Mouse (Mus musculus) layer of hippocampus, postnatal 25 days (tissue): ENCODE measurements around the gene Vmn1r49. TPM values are rescaled to one million over a fixed set of nuclear protein-coding genes. Genes with fewer than 3 reads are reported as not detected.
"Not testable (repeated sequence)": the region's sequence is repeated elsewhere in the genome, so short reads cannot be mapped to it uniquely, and the experiment has no call there.

Experiments used
- DNase-seq, 2 experiments: peaks; one replicate each; pipeline ENCODE4 v3.0.0; 2022; ENCODE audit warnings: mixed read lengths in 2 of 2, low spot score in 1 of 2; ENCODE audit errors: extremely low spot score in 1 of 2
- total RNA-seq, 2 experiments: library from RNA; stranded (reverse); gene quantifications; 2 replicates each; pipeline ENCODE4 v1.2.3; 2021

Vmn1r49 gene
- total RNA-seq: not detected

DNA sequence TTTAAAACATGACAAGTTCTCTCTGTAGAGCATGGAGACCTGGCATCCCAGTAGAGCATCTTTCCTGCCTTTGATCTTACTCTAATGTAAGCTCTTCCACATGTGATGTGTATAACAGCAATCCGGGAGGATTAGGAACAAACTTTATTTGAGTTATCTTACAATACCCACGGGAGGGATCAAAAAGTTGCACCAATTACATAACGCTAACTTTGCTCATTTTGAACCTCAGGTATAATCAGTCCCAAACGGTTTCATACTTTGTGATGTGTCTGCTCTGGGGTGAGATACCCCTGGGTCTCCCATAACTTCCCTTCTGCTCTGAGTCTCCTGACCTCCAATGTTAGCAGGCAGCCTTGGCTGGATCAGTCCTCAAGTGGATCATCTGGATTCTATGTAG is at the start of gene Vmn1r49:
TSS of gene Vmn1r49 (minus strand) at position 101 of the 400 bp plus-strand sequence.
- DNase-seq: no peak

DNA sequence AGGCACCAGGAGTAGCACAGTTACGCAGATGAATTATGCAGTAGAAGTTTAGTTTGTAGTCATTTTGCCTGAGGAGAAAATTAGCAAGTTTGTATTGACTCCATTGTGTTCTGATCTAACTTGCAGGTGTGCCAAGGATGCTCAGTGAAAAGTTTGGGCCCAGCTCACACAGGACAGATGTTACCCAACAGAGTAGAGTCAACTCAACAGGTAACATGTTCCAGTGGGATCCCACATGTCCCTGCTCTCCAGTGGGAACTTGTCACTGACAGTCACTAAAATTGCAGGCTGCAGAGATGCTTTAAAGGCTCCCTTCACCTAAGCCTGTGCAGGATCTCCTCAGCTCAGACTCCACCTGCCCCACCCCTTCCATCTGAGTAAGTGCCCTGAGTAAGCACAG is 44.0 kb upstream of the Vmn1r49 start, which contains the start of gene Vmn1r51:
TSS of gene Vmn1r51 (plus strand) at position 301 of the 400 bp plus-strand sequence.
- DNase-seq: not testable (repeated sequence)

DNA sequence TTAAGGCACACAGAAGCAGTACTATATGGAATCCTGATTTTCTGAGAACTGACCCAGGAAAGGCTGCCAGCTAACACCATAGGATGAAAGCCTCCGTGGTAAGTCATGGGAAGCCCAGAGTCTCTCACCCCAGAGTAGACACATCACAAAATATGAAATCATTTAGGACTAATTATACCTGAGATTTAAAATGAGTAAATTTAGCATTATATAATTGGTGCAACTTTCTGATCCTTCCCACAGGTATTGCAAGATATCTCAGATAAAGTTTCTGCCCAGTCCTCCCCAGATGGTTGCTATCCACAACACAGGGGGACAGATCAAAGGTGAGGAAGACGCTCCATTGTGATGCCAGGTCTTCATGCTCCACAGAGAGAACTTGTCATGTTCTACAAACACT is 22.8 kb upstream of the Vmn1r49 start, which contains the start of gene Vmn1r50:
TSS of gene Vmn1r50 (plus strand) at position 301 of the 400 bp plus-strand sequence.
- no peak for DNase-seq

DNA sequence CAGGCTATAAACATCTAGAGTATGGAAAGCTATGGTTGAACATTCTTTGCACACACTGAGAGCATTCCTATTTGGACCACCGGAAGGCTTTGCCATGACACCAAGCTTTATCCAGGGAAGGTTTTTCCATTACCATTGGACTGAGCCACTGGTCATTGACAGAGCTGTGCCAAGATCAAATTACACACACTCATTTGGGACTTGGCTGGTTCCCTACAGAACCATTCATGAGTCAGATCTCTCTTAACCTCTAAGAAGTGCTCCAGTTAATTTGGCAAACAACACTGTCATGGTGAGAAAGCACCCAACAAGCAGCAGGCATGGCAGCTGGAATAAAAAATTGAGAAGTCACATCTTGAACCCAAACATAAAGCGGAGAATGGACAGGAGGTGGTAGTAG is 22.3 kb upstream of the Vmn1r49 start:
- no peak for DNase-seq

DNA sequence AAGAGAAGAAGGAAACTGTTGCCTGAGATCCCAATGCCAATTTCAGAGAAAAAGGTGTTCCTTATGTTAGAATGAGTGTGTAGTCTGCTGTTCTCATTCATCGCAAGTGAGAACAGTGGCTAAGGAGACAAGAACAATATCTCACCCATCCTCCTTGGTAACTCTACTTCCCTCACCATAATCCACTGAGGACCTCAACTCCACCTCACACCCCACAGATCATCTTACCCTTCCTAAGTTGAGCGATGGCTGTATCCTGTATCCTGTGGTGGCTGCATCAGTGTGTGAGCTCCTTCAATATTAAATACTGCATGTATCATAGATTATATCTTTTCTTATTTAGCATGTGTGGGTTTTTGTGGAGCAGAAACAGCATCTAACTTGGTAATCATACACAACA is 41.6 kb downstream of the Vmn1r49 start, which contains the start of gene Vmn1r48:
TSS of gene Vmn1r48 (minus strand) at position 101 of the 400 bp plus-strand sequence.
- not testable (repeated sequence) for DNase-seq

Other genes starting within 250 kb of the Vmn1r49 start
- gene Vmn1r42, start 202.1 kb downstream of the Vmn1r49 start, total RNA-seq: not detected
- gene Vmn1r43, start 202.1 kb downstream of the Vmn1r49 start, total RNA-seq: not detected
- not detected for gene Vmn1r44, start 194.8 kb downstream of the Vmn1r49 start, total RNA-seq
- not detected for gene Vmn1r45, start 137.9 kb downstream of the Vmn1r49 start, total RNA-seq
- not detected for gene Vmn1r46, start 109.2 kb downstream of the Vmn1r49 start, total RNA-seq
- gene Vmn1r47, start 62.4 kb downstream of the Vmn1r49 start, total RNA-seq: not detected
- gene Vmn1r48, start 41.7 kb downstream of the Vmn1r49 start, total RNA-seq: not detected
- gene Vmn1r50, start 22.9 kb upstream of the Vmn1r49 start, total RNA-seq: not detected
- gene Vmn1r51, start 44.1 kb upstream of the Vmn1r49 start, total RNA-seq: not detected
- not detected for gene Vmn1r52, start 96.3 kb upstream of the Vmn1r49 start, total RNA-seq
- gene V1ra8, start 124.3 kb upstream of the Vmn1r49 start, total RNA-seq: not detected
- not detected for gene Vmn1r53, start 145.9 kb upstream of the Vmn1r49 start, total RNA-seq
- not detected for gene Vmn1r54, start 167.8 kb upstream of the Vmn1r49 start, total RNA-seq
- not detected for gene BC048671, start 222.7 kb upstream of the Vmn1r49 start, total RNA-seq
- not detected for gene Chst13, start 246.7 kb upstream of the Vmn1r49 start, total RNA-seq